Mouse (Mus musculus) thymus, postnatal 14 days (tissue): ENCODE measurements at regions not wholly inside any gene's neighbourhood (a gene's known extent, or its start where the extent isn't known, plus 50 kb on each side); places are given as distances from the start of the nearest gene placed in this dataset.

Experiments used
- DNase-seq: peaks from one replicate; pipeline ENCODE4 v3.0.0; 2021

DNA sequence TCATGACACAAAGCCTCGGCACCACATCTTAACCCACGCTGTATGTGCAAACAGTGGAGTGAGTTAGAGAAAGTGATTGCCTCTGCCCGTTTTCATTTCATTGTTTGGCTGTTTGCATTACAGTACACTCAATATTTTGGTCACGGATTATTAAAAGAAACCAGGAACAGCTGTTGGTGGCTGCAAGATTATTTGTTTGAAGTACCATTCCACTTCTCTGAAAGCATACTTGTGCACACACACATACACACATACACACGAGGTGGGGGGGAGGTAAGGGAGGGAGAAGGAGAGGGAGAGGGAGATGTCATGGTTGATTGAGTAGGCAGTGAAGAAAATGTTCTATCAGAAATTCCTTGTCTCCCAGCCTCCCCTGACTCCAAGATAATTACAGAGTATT is 85.5 kb upstream of the Rnd3 start:
- DNase-seq = no peak

DNA sequence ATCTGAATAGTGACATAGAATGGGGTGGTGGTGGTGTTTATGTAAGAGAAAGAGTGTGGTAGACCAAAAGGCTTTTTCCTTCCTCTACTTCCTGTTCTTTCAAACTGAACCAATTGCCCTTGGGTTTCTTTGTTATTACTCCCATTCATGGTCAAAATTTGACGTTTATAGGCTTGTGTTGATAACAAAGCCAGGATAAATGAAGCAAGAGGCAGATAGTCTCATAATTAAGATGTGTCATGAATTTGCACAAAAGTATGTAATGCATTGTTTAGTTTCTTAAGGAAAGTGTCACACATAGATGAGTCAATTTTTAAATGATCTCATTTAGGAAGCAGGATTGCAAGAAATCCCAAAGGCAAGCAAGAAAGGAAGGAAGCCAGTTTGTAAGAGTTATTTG is 73.9 kb upstream of the Rnd3 start:
- DNase-seq = no peak

DNA sequence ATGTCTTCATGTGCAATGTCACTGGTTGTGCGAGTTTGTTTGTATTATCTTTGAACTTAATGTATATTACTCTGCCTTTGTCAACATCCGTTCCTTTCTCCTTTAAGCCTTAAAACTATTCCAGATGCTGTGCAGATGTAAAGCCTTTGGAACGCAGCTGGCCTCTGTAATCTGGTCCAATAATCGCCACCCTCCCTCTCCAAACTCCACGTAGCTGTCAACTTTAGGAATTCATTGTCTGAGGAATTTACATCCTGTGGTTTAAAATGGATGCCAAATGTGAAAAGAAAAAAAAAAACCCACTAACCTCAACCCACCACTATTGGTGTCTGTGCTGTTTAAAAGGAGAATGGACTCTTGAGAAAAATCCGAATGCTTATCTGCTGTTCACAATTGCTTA is 70.8 kb upstream of the Rnd3 start:
- DNase-seq = no peak

DNA sequence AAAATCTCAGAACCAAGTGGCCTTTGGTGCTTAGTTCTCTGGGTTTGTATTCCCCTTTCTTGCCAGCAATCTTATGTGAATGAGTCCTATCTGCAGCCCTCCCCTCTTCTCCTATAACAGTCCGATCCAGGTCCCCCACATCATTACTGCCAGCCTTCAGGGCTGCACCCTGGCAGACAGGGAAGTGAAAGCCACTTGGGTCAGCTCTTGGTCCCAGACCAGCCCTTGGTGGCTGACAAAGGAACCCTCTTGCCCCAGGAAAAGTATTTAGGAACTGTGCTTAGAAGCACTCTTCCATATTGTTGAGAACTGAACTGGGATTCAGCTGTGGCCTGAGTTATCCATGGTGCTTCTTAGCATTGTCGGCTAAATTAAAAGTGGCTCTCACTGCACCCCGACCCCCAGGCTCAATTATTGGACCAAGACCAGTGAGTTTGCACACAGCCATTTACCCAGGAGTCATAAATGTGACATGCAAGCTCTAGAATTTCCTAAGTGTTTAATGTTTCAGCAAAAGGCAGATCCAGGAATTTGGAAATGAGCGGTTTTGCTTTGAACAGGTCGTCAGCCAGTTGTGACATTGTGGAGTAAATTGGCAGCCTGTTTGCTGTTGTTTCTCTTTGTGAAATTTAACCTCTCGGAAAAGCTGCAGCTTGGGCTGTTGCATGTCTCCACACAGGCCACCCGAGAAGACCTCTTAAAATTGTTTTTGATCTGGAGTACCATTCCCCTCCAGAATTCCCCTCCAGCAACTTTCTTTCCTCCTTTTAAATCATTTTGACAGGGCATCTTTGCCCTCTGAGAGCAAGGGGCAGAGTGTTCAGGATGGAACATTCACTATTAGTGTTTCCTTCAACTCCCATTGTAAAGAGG is 58.5 kb upstream of the Rnd3 start:
- no peak for DNase-seq

- DNase-seq = no peak
Observed at GRCm38 (mm10) chr2:51206332-51206731, 57.4 kb upstream of the Rnd3 start.
